Mouse (Mus musculus): ENCODE measurements at regions not wholly inside any gene's neighbourhood (a gene's known extent, or its start where the extent isn't known, plus 50 kb on each side); places are given as distances from the start of the nearest gene placed in this dataset.

GRCm38 (mm10) chr12:9894521-9894920 is 324.6 kb downstream of the Osr1 start:
- TF ChIP-seq ETS1 (IDR thresholded peaks at IDR 0.05; ENCODE audit: low read depth, low read length) (no peak), RAD21 (IDR thresholded peaks at IDR 0.05; ENCODE audit: low read depth, low read length) (no peak), CHD2 (IDR thresholded peaks at IDR 0.05; ENCODE audit: low read length) (no peak), CHD1 (IDR thresholded peaks at IDR 0.05; ENCODE audit: low read depth, low read length) (no peak), USF1 (IDR thresholded peaks at IDR 0.05; ENCODE audit: low read depth, low read length) (no peak), SIN3A (IDR thresholded peaks at IDR 0.05; ENCODE audit: low read length) (no peak), ZNF384 (IDR thresholded peaks at IDR 0.05; ENCODE audit: low read depth, low read length) (no peak), MAX (IDR thresholded peaks at IDR 0.05; ENCODE audit: low read length) (no peak)

Measured in MEL (cell line).